Mouse (Mus musculus) megakaryocyte-erythroid progenitor cell, adult 5-6 weeks (primary cell): ENCODE data around the gene Cdkl3. TPM values are rescaled to one million over a fixed set of nuclear protein-coding genes. Genes with fewer than 3 reads are reported as not detected.

ENCODE experiments used
- ATAC-seq: replicated peaks from 2 replicates; pipeline ENCODE4 v1.8.0; 2016; ENCODE audit warnings: mild to moderate bottlenecking, inconsistent platforms; ENCODE audit not compliant: severe bottlenecking, poor library complexity, low FRiP score, low TSS enrichment
- total RNA-seq, 2 experiments: library from RNA; stranded (forward) in 1 of 2; stranded (reverse) in 1 of 2; fragments of 200-1000, 215-1000 nt in 1 of 2; fragments of >200 nt in 1 of 2; fragmentation: Nextera tagmentation in 1 of 2; gene quantifications; 2 replicates each; pipeline ENCODE4 v1.2.3; 2014 to 2017

The Cdkl3 gene
- total RNA-seq (2014; fragmentation: Nextera tagmentation): 4.8 and 9.5 TPM in 2 replicates
- 1.5 and 11.8 TPM in 2 replicates for total RNA-seq (2017)

DNA sequence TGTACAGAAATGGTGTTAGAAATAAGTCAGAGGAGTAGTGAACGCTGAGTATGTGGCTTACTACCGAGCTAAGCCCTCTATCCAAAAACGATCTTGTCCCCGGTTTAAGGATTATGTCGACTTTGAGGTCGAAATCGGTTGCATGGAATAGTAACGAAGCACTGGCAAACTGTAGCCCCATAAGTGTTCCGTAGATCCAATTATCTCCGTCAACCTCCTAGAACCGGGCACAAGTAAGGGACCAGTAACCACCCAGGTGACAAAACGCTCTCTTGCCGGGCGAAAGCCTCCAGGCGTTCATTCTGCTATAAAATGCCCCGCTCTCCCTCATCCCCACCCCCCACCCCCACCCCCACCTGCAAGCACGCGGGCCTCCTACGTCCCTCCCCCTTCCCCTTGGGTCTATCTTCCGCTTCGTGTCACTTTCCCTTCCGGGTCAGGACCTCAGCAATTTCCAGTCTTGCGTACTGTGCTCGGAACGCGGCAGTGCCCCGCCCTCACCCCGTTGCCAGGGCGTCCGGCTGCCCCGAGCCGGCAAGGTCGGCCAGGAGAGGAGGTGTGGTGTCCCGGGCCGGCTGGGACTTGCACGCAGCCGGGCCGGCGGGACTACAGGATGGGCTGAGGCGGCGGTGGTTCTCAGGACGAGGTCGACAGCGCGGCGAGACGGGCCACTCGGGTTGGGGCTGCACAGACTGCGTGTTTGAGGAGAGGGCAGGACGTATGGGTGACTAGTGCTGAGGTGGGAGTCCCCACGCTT lies at the start of gene Cdkl3:
Cdkl3 (plus strand) TSS at position 450 of the 757 bp plus-strand sequence.
- ATAC-seq: peak; percentile 88

DNA sequence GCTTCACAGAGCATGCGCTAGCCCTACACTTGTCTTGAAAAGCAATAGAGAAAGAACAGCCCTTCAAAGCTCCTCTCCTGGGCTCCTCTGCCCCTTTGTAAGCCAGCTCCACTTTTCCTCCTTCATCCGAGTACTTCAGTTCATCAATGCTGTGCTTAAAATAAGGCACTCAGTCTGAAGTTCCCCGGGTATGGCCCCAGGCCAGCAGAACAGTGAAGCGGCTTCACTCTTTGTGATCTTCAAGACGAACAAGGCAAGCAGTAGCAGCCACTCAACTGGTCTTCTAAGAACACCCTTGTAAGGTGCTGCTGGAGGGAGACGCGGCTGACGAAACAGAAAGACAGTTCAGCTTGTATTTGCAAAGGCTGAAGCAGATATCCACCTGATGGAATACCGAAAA lies 47.9 kb upstream of the Cdkl3 start:
- ATAC-seq: no peak

DNA sequence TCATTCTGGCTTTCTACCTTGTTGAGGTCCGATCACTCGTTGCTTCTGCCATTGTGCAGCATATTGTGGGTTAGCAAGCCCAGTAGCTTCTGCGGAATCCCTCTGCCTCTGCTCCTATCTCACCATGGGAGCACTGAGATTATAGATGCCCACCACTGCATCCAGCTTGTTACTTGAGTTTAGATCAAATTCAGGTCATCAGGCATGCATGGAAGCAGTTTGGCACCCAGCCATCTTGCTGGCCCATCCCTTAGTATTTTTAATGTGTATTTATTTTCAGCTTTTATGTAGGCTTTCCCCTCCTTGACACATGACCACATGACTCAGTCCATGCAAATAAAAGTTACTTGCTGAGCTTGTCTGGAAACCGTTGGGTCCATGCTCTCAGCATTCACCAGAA lies 46.3 kb upstream of the Cdkl3 start:
- no peak for ATAC-seq

DNA sequence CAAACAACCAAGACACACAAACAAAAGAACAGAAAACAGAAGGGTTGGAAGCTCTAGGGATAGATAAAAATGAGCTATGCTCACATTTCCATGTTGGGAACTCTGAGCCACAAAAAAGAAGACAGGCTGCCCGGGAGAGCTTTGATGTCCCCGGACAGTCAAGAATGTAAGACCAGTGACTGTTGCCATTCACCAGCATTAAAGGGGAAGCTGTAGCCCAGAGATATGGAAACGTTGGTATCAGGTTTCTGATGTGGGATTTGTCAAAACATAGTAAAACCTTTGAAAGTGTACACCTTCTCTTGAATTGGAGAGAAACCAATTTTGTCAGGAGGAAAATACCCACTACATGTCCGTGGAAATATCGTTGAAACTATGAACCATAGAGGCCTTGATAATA lies 44.5 kb upstream of the Cdkl3 start:
- ATAC-seq: no peak

DNA sequence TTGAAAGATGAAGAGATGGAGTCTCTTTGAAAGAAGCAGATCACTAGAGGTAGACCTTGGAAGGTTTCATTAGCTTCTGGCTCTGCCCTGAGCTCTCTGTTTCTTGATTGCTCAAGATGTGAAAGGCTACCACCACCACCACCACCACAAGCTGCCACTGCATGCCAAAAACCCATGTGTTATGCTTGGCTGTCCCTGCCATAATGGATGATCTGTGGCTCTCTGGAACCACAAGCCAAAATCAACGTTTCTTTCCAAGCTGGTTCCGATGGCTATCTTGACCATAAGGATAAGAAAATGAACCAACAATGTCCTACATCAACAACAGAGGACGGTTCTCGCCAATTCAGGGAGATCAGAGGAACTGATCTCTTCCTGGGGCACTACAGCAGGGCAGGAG lies 44.0 kb upstream of the Cdkl3 start:
- no peak for ATAC-seq

DNA sequence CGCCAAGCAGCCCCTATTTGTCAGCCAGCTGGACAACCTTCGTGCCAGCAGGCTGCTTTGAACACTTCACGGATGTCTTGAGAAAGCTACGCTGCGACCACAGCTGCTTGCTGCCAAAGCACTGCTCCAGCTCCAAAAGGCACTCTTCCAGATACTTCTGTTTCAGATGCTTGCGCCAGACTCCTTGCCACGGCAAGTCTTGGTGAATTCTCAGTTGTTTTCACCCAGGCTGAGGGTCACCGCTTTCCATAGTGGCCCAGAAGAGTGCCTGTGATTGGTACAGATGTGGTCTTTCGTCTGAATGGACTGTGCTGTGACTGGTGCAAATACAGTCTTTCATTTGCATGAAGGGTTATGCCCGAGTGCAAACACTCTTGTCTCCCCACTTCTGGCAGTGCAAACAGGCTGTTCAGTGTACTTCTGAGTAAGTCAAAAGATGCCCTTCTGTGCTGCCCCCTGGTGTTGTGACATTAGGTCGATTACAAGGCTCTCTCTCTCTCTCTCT lies 43.0 kb upstream of the Cdkl3 start:
- no peak for ATAC-seq

DNA sequence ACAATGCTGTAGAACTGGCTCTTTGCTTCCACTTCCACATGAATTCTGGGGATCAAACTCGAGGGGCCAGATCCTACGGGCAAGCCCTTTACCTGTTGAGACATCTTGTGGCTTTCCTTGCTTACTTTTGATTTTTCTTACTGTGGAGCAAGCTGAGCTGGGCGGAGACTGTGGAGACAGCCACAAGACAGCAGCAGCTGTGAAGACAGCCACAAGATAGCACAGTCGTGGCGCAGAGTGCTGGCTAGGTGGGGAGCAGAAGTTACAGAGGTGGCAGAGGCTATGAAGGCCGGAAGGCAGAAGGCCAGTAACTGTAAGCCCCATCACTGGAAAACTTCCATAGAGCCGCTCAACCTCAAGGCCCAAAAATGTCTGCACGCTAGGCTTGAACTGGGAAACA lies 42.3 kb upstream of the Cdkl3 start:
- no peak for ATAC-seq

DNA sequence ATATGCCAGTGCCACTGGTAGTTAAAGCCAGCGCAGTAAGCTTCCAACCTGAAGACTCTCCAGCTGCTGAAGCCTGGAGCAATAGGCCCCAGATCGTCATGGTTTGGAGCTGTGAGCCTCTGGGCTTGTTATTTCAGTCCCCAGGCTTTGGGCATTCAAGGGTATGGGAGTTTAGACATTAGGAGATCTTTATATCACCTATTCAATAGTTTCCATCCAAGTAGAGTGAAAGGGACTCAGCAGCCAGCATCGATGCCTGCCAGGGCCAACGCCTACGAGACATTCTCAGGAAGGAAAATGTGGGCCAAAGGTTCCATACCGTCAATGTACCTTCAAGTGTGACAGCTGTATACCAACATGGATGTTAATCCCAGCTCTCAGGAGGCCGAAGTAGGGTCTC lies 41.7 kb upstream of the Cdkl3 start:
- ATAC-seq: no peak

DNA sequence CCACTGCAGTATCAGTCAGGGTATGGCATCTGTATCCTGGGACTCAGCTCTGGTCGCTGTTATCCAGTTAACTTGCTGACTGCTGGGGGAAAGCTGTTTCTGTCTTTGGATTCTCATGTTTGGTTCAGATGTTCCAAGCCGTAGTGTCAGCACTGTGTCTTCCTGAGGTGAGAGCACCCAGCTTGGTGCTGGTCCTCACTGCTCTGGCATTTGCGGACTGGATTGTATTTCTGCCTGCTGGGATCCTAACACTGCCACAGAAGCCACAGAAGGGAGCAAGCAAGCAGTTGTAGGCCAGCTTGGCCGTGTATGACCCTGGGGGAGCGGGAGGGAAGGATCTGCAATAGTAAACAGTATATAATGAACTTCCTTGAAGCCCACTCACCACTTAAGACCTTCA lies 37.4 kb upstream of the Cdkl3 start:
- no peak for ATAC-seq

DNA sequence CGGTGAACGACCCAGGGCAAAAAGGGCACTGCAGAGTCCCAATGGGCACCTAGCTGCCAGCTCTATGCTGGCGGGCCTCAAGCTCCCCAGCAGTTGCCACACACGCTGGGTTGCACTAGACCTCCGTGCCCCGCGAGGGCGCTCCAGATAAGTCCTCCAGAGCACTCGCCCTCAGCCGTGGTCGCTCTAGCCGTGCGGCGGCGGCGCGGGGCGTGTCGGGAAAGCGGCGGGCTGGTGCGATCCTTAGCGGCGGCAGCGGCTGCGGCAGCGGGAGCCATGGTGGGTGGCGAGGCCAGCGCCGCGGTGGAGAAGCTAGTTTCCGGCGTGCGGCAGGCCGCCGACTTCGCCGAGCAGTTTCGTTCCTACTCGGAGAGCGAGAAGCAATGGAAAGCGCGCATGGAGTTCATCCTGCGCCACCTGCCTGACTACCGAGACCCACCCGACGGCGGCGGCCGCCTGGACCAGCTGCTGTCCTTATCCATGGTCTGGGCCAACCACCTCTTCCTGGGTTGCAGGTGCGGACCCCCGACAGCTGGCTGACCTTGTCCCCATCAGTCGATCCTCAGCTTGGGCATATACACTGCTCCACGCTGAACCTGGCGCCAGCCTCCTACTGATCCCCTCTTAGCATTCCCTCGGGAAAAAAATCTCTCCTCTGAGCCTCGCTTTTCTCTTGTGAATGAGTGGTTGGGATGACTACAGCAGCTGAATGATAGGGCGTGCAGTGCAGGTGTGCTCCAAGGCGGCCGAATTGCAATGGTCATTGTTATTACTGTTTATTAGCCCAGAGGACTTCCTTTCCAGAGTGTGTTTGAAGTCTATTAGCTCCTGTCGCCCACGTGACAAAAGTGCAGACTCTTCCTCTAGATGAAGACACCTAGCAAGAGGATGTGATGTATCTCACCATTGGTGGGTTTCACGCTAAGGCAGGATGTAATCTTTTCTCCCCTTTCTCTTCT lies 36.3 kb upstream of the Cdkl3 start, which contains the start of gene Cdkn2aipnl:
Cdkn2aipnl (plus strand) TSS at position 219 of the 959 bp plus-strand sequence.
- peak; percentile 89 for ATAC-seq

DNA sequence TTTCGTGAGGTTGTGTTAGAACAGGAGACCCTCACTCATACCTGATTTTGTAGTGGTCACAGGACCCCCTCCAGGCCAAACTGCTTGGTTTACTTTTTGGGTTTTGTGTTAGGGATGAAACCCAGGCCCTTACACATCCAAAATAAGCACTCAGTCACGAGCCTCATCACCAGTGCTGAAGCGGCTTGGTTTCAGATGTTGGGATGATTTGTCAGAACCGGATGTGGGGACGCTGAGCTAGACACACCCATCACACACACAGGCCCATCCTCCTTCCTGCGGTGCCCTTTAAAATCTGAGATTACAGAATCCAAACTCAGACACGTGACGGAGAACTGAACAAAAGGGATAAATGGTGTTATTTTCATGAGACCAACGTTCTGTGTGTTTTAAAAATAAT lies 35.1 kb upstream of the Cdkl3 start:
- no peak for ATAC-seq

DNA sequence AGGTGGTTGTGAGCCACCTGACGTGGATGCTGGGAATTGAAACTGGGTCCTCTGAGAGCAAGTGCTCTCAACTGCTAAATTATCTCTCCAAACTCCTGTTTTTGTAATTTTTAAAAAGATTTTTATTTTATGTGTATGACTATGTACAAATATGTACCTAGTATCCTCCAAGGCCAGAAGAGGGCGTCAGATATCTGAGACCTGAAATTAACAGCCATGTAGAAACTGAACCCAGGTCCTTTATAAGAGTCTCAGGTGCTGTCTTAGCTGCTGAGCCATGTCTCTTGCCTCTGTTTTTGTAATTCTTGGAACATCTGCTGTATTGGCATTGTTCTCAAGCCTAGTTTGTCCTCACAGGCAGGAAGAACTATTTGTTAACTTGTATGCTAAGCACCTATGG lies 34.5 kb upstream of the Cdkl3 start:
- ATAC-seq: no peak

DNA sequence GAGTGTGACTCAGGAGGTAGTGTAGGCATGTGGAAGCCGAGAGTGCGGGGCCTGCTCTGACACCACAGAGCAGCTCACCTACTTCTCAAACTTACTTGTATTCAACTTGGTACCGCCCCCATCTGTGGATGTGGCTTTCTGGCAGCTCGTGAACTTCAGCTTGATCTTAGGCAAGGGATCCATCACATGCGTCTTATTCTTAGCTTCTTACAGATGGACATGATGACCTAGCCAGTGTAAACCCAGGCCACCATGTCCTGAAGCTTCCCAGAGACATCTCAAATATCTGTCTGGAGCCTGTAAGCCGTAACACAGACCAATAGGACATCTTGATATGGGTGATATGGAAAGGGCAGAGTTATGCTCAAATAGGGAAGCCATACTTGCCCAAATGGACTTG lies 32.4 kb upstream of the Cdkl3 start:
- ATAC-seq: no peak

DNA sequence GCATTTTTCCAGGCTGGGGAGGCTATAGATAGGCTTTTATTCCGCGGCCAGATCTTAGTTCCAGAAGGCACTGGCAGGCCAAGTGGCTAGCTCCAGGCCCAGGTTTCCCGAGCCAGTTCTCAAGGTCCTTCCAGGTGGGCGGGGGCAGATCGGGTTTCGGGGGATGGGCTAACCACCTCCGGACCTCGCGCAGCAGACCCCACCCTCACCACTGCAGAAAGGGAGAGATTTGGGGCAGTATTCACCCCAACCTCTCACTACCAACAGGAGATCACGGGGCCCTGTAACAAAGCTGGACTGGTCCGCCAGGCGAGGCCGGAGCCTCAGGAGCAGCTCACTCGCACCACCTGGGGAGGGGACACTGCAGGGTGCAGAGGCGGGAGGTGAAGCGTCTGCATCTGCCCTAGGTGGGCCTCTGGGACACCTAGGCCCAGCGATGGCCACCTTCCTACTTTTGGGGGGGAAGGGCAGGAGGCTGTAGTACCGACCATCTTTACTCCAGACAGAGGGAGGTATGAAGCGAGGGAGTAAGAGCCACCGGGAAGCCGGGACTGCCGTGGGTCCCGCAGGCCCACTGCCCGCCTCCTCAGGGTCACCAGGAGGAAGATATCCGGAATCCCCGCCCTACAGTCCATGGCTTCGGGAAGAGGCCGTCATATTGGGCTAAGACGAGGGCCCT lies 4.3 kb upstream of the Cdkl3 start:
- ATAC-seq: peak; percentile 19; the same call in 1 of the 2 replicates

DNA sequence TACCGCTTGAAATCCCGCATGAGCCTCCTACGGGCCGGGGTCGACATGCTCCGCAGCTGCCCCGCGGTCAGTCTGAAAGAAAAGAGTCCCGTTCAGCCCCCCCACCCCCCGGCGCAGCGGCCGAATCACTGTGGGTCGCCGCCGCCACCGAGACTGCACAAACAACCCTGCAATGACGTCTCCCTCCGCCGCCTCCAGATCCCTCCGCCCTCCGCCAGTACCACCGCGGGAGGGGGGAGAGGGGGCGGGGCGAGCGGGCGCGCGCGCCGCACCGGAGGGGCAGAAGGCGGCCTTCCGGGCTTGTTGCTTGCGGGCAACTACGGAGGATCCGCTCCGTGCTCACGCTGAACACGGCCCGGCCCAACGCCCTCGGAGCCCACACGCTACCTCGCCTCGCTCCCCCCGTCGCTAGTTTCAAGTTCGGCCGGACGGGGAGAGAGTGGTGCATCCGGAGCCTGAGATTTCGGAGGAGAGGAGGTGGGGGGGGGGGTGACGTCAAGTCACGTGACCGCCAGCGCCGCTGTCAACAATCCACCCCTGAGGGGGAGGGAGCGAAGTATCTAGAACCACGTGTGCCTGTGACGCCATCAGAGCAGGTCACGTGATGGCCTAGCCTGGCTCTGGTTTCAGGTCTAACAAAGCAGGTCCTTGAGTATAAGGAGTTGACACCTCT lies 3.6 kb upstream of the Cdkl3 start, which contains the start of gene Ube2b:
Ube2b (minus strand) TSS at position 473 of the 673 bp plus-strand sequence.
- peak; percentile 74 for ATAC-seq

DNA sequence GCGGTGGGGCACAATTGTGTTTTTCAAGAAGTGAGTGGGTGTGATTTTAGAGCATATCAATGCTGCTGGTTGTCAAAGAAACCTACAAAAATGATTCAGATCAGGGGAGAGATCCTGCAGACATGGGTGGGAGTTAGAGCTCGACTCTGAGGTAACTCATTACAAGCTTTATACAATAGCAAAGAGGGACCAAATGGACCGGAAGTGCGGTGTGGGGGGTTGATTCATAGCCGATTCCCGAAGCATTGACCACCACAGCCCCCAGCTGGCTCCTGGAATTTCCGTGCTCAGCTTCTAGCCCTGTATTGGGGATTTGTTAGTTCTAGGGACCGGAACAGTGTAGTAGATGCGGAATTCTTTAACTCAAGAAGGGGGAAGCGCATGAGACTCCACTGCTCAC lies 2.7 kb upstream of the Cdkl3 start:
- ATAC-seq: no peak

DNA sequence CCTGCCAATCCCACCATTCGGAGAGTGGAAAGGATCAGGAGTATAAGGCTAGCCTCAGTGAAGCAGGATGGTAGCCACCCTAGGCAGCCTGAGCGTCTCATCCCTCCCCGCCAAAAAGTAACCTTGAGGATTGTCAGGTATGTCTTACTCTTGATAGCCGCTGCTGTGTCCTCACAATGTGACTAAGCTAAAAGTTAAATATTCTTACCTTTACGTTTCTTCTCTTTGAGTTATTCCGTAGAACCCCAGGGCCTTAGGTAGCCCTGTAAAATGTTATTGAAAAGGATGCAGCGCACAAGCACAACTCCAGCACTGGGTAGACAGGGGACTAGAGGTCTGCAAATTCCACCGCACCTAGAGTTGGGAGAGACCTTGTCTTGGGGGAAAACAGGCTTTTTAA lies 2.2 kb upstream of the Cdkl3 start:
- no peak for ATAC-seq

DNA sequence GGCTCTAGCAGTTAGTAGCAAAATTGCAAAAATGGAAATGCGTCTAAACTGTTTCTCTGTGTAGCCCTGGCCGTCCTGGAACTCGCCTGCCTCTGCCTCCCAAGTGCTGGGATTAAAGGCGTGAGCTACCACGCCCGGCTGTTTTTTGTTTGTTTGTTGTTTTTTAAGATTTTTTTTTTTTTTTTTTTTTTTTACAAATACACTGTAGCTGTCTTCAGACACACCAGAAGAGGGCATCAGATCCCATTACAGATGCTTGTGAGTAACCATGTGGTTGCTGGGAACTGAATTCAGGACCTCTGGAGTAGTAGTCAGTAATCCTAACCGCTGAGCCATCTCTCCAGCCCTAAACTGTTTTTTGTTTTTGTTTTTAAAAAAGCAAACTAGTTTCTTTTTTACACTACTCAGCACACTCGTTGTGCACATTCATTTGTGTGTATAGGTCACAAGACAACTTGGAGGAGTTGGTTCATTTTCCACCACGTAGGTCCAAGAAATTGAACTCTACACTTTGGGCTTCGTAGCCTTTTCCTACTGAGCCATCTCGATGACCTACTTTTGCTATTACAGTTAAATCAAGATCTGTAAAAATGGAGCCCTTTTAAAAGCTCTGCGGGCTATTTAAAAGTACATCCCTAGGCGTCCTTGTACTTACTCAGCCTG lies 1.0 kb upstream of the Cdkl3 start:
- no peak for ATAC-seq

DNA sequence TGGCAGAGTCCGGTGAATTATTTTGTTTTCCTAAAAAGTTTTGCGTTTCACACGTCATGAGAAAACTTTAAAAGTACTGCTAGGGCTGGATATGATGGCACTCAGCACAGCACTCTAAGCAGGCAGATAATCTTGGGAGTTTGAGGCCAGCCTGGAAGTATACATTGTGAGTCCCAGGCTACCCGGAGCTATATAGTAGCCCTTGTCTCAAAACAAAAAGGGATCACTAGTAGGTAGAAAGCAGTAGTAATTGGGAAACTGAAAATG lies 583 bp upstream of the Cdkl3 start:
- ATAC-seq: no peak
